Mouse (Mus musculus) Patski (cell line): ENCODE measurements around the gene Plxna4. TPM values are rescaled to one million over a fixed set of nuclear protein-coding genes. Genes with fewer than 3 reads are reported as not detected.

Source experiments
- ATAC-seq: fragments of 100-300 bp; one replicate; pipeline ENCODE4 v1.8.0; 2021
- CTCF ChIA-PET: fragments of 350-600 bp; sonication (Branson Sonifier 250); formaldehyde crosslinking; loops from one replicate; lab custom pipeline; 2022; ENCODE audit warnings: inconsistent platforms; lab: Charles Lee
- POLR2A ChIA-PET: fragments of 350-600 bp; sonication (Branson Sonifier 250); formaldehyde crosslinking; loops from one replicate; lab custom pipeline; 2022; ENCODE audit warnings: antibody characterized with exemption, inconsistent platforms; lab: Charles Lee
- DNase-seq: peaks from one replicate; pipeline ENCODE4 v3.0.0-alpha.2; 2011; ENCODE audit warnings: low read depth, low spot score
- H3K27me3 ChIP-seq: fragments of 371-371 bp; one replicate; pipeline ENCODE4 v1.5.1; 2021
- CTCF ChIP-seq: fragments of 100-300 bp; IDR thresholded peaks from one replicate; pipeline ENCODE4 v1.5.1; 2021
- in situ Hi-C: fragments of 300-500 bp; cut with MboI; formaldehyde crosslinking; loops from 3 replicates; pipeline ENCODE4 v1.11.1; 2018; ENCODE audit warnings: low pct_unique_long_range_greater_than_20kb, mixed read lengths
- polyA plus RNA-seq: library from polyadenylated mRNA; unstranded; gene quantifications from one replicate; pipeline ENCODE4 v1.2.3, GENCODE M21; 2021

The Plxna4 gene
- polyA plus RNA-seq, 1 experiment from 2014 or later = 7.3 TPM

DNA sequence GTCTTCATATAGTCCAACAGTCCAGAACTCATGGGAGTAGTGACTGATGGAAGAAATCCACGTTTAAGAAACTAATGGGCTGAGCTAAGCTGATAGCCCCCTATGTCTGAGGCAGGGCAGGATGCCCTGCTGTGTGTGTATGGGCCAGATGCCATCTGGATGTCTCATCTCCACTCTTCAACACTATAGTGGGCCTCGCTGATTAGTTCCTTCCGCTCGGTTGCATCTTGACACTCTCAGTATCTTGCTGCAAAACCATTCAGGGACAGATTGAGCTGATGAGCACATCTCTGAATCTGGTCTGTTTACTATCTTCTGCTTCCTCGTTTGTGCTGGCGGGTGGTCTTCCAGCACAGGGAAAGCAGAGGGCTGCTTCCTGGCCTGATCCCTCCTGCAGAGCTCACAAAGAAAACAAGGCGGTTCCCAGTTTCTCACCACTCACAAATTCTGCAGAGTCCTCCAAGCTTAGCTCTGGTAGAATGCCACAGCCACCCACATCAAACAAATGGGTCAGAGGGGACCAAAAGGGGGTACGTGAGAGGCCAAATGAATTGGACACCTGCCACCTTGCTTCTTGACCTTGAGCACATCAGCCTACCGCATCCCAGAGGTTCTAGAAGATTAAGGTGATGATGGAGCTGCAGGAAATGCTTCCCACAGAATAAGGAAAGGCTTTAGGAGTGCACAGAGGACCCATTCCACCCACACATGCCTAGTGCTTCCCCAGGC lies 482.3 kb downstream of the Plxna4 start:
- CTCF ChIA-PET = no interaction called here
- no peak for TF ChIP-seq CTCF
- H3K27me3 ChIP-seq = peaks cover 18% of the 10 kb centered on the region
- in situ Hi-C loops = no loop called here
- ATAC-seq = peak; percentile 17
- POLR2A ChIA-PET = interaction anchor here (1.0 kb wide), 1 partner anchor 83 kb away, joined by 3 read pairs; no protein-coding TSS in a partner anchor
- no peak for DNase-seq
